8 mouse cellular contexts compared by ENCODE assay signal in genomic region chr9:61899804-61900203, GRCm38 (mm10). TPM values are rescaled to one million over a fixed set of nuclear protein-coding genes. Genes with fewer than 3 reads are reported as not detected.
A peak's percentile ranks its signal among the peaks of the same experiment; 100 is the strongest.
DNase-seq lines count a peak whose midpoint lies in the region; ATAC-seq and TF ChIP-seq lines count a peak whose summit lies in the region.

No protein-coding gene starts in this region.

- no peak for ATAC-seq in G1E (ENCODE audit: extremely low read depth, insufficient number of reproducible peaks, low FRiP score, poor library complexity, severe bottlenecking)

- no peak overlapping the region for H3K4me3 ChIP-seq in G1E (ENCODE audit: low read depth, low read length)
- peak overlapping the region; percentile 28; the same call in 1 of the 2 replicates for H3K4me3 ChIP-seq in hindbrain, embryonic 10.5 days

- H3K27me3 ChIP-seq in G1E (ENCODE audit: insufficient read depth, low read length), result peaks cover 67% of the 10 kb centered on the region
- H3K27me3 ChIP-seq in hindbrain, embryonic 10.5 days (ENCODE audit: insufficient read depth, poor library complexity, severe bottlenecking), result peaks cover 53% of the 10 kb centered on the region

- H3K4me1 ChIP-seq in G1E (ENCODE audit: insufficient read depth, low read depth, low read length), result peaks cover 19% of the 10 kb centered on the region
- peaks cover 42% of the 10 kb centered on the region for H3K4me1 ChIP-seq in hindbrain, embryonic 10.5 days (replicated peaks)

- TF ChIP-seq CTCF in G1E (IDR thresholded peaks at IDR 0.05; ENCODE audit: low read depth, low read length), result peak; percentile 63

- whole genome bisulfite sequencing in hindbrain, embryonic 10.5 days, result 6% methylated on average over 16 of the region's 16 CpGs

- no peak overlapping the region for H3K27ac ChIP-seq in hindbrain, embryonic 10.5 days

- no peaks in the 10 kb centered on the region for H3K36me3 ChIP-seq in G1E (replicated peaks)
- no peaks in the 10 kb centered on the region for H3K36me3 ChIP-seq in hindbrain, embryonic 10.5 days

- H3K9me3 ChIP-seq in G1E (replicated peaks), result no peaks in the 10 kb centered on the region
- no peaks in the 10 kb centered on the region for H3K9me3 ChIP-seq in hindbrain, embryonic 10.5 days

- DNase-seq in G1E (ENCODE audit: low spot score), result no peak
- DNase-seq in cerebellum, adult 8-10 months, result peak; percentile 85
- peak; percentile 70 for DNase-seq in forelimb bud, embryonic 11.5 days (ENCODE audit: low read depth, low spot score)
- DNase-seq in hindbrain, embryonic 10.5 days (ENCODE audit: low spot score), result peak; percentile 79
- peak; percentile 76 for DNase-seq in layer of hippocampus, adult 9-11 months
- peak; percentile 90 for DNase-seq in lung, postnatal 14 days
- DNase-seq in right cerebral cortex, adult 18-20 months, result peak; percentile 80
- peak; percentile 91 for DNase-seq in thymus, postnatal 4 days

RNA-seq across cellular contexts. Expression of gene Rplp1, which starts 14.5 kb away (rescaled TPM):
- total RNA-seq in G1E (2014; fragmentation: Nextera tagmentation) (2,957 and 3,127 TPM in 2 replicates), G1E (2017) (4,483 and 5,713 TPM in 2 replicates)
- polyA plus RNA-seq in G1E (2012), result 43,340 and 52,062 TPM in 2 replicates
- 1,078 and 1,182 TPM in 2 replicates for polyA plus RNA-seq in hindbrain, embryonic 10.5 days (2016; fragmentation: Nextera tagmentation; extraction: Ambion mirVana)

RNA-seq across cellular contexts. Expression of gene Kif23, which starts 46.8 kb away (rescaled TPM):
- total RNA-seq in G1E (2014; fragmentation: Nextera tagmentation) (280 and 288 TPM in 2 replicates), G1E (2017) (188 and 271 TPM in 2 replicates)
- polyA plus RNA-seq in G1E (2012), result 36.0 and 48.7 TPM in 2 replicates
- 75.7 and 110 TPM in 2 replicates for polyA plus RNA-seq in hindbrain, embryonic 10.5 days (2016; fragmentation: Nextera tagmentation; extraction: Ambion mirVana)

Comparison
In these comparisons a context has a peak if more than half of its experiments do, and no peak if none do; other contexts are left out.
1. RNA of gene Rplp1, which starts 14.5 kb away (polyA plus RNA-seq): 43,340 to 52,062 TPM in G1E; 1,078 to 1,182 TPM in hindbrain, embryonic 10.5 days; every median in the first group is over 10 times any median in the second.